Mouse (Mus musculus) neural tube, postnatal 0 days (tissue): ENCODE data around the gene Ncaph. TPM values are rescaled to one million over a fixed set of nuclear protein-coding genes. Genes with fewer than 3 reads are reported as not detected.

Experiments used
- polyA plus RNA-seq: library from polyadenylated mRNA; unstranded; fragments of >200 nt; fragmentation: Nextera tagmentation; extraction: Ambion mirVana; gene quantifications from 2 replicates; pipeline ENCODE4 v1.2.1, GENCODE M21; 2015

Gene Ncaph
- 7.2 and 10.1 TPM in 2 replicates for polyA plus RNA-seq

GRCm38 (mm10) chr2:127133621-127134461 lies at the start of gene Ncaph:
Ncaph (minus strand) TSS chr2:127133954.

GRCm38 (mm10) chr2:127143158-127144063 lies 9.7 kb upstream of the Ncaph start, which contains the start of gene Itpripl1:
Itpripl1 (minus strand) TSS chr2:127143442.

GRCm38 (mm10) chr2:127070435-127070841 lies 63.3 kb downstream of the Ncaph start, which contains the start of gene Blvra:
Blvra (plus strand) TSS chr2:127070665.

Other genes with a start within 250 kb of the Ncaph start
- gene Sppl2a, start 200.7 kb downstream of the Ncaph start, polyA plus RNA-seq: 30.2 and 30.3 TPM in 2 replicates
- gene Ap4e1, start 125.2 kb downstream of the Ncaph start, polyA plus RNA-seq: 6.6 and 6.9 TPM in 2 replicates
- gene Blvra, start 63.3 kb downstream of the Ncaph start, polyA plus RNA-seq: 31.4 and 32.8 TPM in 2 replicates
- gene Itpripl1, start 9.5 kb upstream of the Ncaph start, polyA plus RNA-seq: 10.9 and 12.4 TPM in 2 replicates
- gene 1810024B03Rik, start 74.3 kb upstream of the Ncaph start, polyA plus RNA-seq: 1.0 and 1.8 TPM in 2 replicates
- 23.3 and 29.3 TPM in 2 replicates for gene Snrnp200, start 74.4 kb upstream of the Ncaph start, polyA plus RNA-seq
- 50.4 and 52.9 TPM in 2 replicates for gene Ciao1, start 113.9 kb upstream of the Ncaph start, polyA plus RNA-seq
- 80.0 and 82.2 TPM in 2 replicates for gene Tmem127, start 114.0 kb upstream of the Ncaph start, polyA plus RNA-seq
- 89.7 and 93.4 TPM in 2 replicates for gene Stard7, start 136.3 kb upstream of the Ncaph start, polyA plus RNA-seq
- 23.5 and 23.8 TPM in 2 replicates for gene Dusp2, start 202.2 kb upstream of the Ncaph start, polyA plus RNA-seq
- gene Astl, start 204.7 kb upstream of the Ncaph start, polyA plus RNA-seq: not detected in 2 replicates
- 0.53 and 0.88 TPM in 2 replicates for gene Adra2b, start 229.3 kb upstream of the Ncaph start, polyA plus RNA-seq